Mouse (Mus musculus) CD8-positive naive resting alpha-beta T cell, adult 57 days (primary cell): ENCODE data around the gene Pde5a. TPM values are rescaled to one million over a fixed set of nuclear protein-coding genes. Genes with fewer than 3 reads are reported as not detected.

Source experiments
- total RNA-seq: library from RNA; stranded (reverse); gene quantifications from one replicate; pipeline ENCODE4 v1.2.4, GENCODE M21; 2023

Pde5a gene
- 1.0 TPM for total RNA-seq

DNA sequence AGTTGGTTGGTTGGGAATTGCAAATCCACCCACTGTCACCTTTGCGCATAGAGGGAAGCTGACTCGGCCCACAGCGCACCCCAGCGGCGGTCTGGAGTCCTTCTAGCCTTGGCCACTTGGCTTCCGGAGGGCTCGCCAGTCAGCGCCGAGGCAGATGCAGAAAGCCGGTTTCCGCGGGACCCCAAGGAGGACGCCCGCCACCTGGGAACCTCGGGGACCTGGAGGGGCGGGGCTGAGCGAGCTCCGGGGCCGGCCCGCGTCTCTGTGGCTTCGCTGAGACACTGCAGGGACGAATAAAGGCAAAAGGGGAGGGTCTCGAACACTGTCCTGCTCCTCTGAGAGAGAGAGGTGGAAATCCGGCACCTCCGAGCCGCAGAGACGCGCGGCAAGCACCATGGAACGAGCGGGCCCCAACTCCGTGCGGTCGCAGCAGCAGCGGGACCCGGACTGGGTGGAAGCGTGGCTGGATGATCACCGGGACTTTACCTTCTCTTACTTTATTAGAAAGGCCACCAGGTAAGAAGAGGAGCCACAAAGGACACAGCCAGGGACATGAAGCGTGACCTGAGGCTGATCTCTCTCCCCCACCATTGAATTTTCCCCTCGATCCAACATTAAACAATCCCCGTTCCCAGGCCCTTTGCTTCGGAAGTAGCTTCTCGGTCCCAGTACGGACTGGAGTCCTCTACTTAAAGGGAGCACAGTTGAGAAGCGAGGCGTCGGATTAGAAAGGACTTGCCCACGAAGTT lies at the start of gene Pde5a:
Pde5a (plus strand) TSS at position 96 of the 749 bp plus-strand sequence.

DNA sequence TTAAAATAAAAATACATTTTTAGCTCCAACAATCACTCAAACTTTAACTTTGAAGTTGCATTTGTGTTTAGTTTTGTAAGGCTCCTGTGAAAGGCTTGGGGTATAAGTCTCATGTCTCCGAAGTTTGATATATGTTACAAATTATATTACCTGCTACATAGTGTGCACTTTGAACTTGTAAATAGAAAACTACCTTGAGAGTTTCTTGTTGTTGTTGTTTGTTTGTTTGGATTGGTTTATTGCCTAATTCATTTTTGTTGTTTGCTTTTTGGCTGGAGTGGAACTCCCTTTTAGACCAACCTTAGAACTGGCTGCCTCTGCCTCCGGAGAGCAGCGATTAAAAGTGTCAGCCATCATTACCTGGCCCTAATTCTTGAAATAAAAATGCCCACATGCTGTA lies 166.0 kb downstream of the Pde5a start, which contains the start of gene Fabp2:
Fabp2 (plus strand) TSS at position 301 of the 400 bp plus-strand sequence.

Other genes starting within 250 kb of the Pde5a start
- gene Fnbp1l, start 109.2 kb upstream of the Pde5a start, total RNA-seq: 0.31 TPM
- gene Fabp2, start 166.1 kb downstream of the Pde5a start, total RNA-seq: not detected
- gene Gm10959, start 190.4 kb downstream of the Pde5a start, total RNA-seq: not detected
- 24.1 TPM for gene 1810037I17Rik, start 195.3 kb downstream of the Pde5a start, total RNA-seq